Mouse (Mus musculus) layer of hippocampus, postnatal 14 days (tissue): Measurements from ENCODE around the gene Rgs17. TPM values are rescaled to one million over a fixed set of nuclear protein-coding genes. Genes with fewer than 3 reads are reported as not detected.
"Not testable (repeated sequence)": the region's sequence is repeated elsewhere in the genome, so short reads cannot be mapped to it uniquely, and the experiment has no call there.

Source experiments
- DNase-seq, 2 experiments: peaks; one replicate each; pipeline ENCODE4 v3.0.0; 2021 to 2022; ENCODE audit warnings: low spot score in 2 of 2, mixed read lengths in 1 of 2
- long read RNA-seq, 2 experiments: library from polyadenylated mRNA; stranded (forward); transcript quantifications; one replicate each; pipeline ENCODE4 v2.0.0; 2021
- total RNA-seq, 2 experiments: library from RNA; stranded (reverse); gene quantifications; 2 replicates each; pipeline ENCODE4 v1.2.3; 2021

The Rgs17 gene
- 10 to 100 TPM; 33.4 to 38.4 TPM for total RNA-seq
- long read RNA-seq, experiment 1, full-length matches to known transcripts: 14 of 17 reads
- long read RNA-seq, experiment 1, partial matches to known transcripts: 0 of 17 reads
- long read RNA-seq, experiment 1, other reads (novel, unspliced or antisense): 3 of 17 reads
- long read RNA-seq, experiment 2, full-length matches to known transcripts: 14 of 18 reads
- long read RNA-seq, experiment 2, partial matches to known transcripts: 0 of 18 reads
- long read RNA-seq, experiment 2, other reads (novel, unspliced or antisense): 4 of 18 reads

DNA sequence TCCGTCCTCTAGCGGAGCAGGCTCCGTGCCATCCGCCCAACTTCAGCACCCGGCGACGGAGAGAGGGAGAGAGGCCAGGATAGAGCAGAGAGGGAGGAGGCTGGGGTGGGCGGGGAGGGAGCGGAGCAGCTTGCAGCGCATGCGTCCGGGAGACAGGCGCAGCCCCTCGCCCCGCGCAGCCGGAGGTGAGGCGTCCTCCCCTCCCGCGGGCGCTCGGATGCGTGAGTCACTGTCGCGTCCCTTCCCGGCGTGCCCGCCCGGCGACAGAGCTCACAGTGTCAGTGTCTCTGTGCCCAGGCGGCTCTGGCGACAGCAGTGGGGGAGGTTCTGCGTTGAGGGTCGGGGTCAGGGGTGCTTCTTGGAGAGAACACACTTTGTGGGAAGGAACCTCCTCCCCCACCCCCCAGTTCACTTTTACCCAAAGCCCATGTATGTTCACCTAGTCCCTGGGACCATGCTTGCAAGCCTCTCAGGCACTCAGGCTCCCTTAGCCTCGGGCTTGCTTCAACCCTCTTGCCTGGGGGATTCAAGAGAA is at the start of gene Rgs17:
Gene Rgs17, minus strand, starts transcription at position 107 of the 535 bp plus-strand sequence.
- DNase-seq: peak; percentile 57 to 70

DNA sequence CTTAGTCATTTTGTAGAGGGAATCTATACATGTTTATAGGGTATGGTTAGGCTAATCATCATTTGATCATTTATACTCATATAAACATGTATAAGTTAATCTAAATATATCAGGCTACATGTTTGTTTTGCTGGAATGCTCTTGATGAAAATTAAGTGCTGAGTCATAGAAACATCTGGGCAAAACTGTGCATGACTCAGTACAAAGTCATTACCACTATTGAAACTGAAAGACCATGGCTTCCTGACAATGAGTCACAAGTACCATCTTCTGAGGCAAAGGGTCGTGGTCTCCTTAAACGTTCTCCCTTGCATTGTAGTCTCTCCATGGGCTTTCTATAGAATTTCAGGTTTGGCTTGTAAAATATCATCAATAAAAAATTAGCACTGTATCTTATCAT is 45.5 kb upstream of the Rgs17 start:
- DNase-seq: no peak

DNA sequence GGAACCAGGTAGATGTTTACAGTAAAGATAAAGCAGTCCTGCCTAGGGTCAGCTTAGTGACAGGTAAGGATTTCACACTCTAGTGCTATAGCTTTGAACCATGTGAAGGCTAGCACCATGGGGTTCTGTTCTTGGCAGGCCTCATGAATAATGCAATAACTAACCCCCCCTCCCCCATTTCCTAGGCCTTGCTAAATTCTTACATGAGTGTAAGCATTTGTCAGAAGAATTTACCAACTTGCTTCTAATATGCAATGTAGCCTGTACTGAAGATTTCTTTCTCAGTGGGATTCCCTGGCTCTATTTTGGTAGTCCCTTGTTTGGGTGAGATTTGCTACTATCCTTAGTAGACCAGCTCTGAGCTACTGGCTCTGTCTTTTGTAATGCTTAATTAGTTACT is 31.6 kb upstream of the Rgs17 start:
- DNase-seq: not testable (repeated sequence)

GRCm38 (mm10) chr10:5924261-5924660 is 2.1 kb upstream of the Rgs17 start:
- DNase-seq: no peak

GRCm38 (mm10) chr10:5923096-5923495 is 896 bp upstream of the Rgs17 start:
- peak in 1 of 2 experiments; percentile 21 for DNase-seq

- peak; percentile 6 to 18 for DNase-seq
Observed at GRCm38 (mm10) chr10:5921771-5922170, 429 bp downstream of the Rgs17 start.

DNA sequence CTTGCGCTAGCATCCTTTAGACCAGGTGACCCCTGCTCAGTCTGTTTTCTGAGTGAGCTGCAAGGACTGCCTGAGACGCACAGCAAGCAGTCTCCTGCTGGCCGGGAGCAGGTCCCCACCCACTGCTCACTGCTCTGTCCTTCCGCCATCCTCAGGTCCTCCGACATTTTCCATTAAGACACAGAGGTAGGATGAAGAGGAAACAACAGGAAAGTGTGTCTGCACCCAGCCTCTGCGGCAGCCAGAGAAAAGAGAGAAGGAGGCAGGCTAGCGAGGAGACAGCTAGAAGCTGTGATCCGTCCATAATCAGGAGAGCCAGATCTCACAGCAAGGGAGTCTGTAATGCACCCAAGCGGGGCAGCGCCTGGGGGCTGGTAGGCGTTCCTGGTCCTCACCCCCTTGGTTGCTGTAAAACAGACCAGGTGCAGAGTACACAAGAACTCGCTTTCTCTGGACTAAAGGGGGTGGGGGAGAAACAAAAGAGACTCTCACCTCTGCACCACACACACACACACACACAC is 1.1 kb downstream of the Rgs17 start:
- peak; percentile 24 to 30 for DNase-seq

DNA sequence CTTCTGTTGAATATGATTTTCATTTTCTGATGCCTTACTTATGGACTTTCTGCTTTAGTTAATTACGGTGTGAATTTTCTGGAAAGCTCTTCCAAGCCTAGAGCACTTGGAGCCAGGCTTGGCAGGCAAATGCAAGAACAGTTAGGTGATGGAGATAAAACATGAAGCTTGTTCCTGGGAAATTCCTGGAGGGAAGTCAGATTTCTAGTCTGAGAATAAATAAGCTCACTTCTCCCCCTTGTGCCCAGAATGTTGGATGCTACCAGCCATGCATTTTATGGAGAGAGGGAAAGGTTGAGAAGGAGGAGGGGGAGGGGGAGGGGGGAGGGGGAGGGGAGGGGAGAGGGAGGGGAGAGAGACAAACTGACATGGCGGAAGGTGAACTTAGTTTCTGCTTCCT is 17.8 kb downstream of the Rgs17 start:
- peak in 1 of 2 experiments; percentile 31 for DNase-seq

DNA sequence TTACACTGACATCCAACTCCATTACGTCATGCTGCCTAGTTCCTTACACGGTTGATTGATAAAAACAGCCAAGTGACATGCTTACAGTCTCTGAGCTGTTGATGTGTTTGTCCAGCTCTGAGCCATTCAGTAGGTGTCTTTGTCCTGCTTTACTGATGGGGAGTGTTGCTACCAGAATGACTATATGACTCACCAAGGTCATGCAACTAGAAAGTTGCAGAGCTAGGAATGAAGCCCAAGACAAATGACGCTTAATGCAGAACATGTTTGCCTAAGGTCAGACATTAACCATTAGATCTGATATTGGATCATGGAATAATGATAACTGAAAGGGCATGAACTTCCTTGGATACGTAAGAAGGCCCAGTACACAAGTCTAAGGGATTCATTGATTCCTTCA is 20.4 kb downstream of the Rgs17 start:
- no peak for DNase-seq

DNA sequence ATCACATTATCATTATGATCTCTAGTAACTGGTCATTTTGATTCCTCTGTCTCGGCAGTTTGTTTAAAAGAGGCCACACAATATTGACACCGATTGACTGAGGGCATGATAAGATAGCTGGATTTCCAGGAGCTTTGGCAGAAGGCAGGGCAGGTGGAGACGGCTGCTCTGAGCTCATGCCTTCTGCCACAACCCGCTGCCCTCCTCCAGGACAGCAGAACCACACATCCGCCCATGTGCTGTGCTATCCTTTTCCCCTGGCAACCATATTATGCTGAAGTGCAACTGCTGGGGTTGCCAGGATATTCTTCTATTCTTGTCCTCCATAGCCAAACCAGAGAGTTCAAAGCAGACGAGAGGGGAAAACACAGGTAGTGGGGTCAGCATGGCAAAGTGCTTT is 21.5 kb downstream of the Rgs17 start:
- DNase-seq: no peak

GRCm38 (mm10) chr10:5877106-5877505 is 45.1 kb downstream of the Rgs17 start:
- no peak for DNase-seq

- no peak for DNase-seq
Observed at GRCm38 (mm10) chr10:5871081-5871480, 51.1 kb downstream of the Rgs17 start.

DNA sequence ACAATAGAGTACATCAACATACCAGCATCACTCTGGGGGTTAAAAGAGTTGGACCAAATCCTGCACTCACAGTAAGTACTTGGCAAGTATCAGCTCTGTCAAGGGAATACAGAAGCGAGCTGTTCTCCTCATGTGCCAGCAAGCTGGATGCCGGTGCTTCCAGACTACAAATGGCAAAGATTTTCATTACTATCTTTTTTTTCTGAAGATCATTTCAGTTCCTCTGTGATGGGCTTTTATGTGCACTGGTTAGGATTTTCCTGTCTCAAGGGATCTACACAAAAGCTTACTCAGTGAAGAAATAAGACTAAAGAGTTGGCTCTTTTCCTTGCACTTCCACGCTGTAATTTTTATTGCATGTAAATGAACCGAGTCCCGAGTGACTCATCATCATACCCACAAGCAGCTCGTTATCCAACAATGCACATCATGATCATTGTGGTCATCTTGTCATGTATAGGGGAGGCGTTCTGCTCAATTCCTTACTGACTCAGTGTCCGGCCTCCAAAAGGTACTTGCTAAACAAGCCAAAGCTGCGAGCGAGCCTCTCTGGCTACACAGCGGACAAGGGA is 54.1 kb downstream of the Rgs17 start:
- peak; percentile 21 to 68 for DNase-seq

GRCm38 (mm10) chr10:5865996-5866395 is 56.2 kb downstream of the Rgs17 start:
- DNase-seq: no peak

DNA sequence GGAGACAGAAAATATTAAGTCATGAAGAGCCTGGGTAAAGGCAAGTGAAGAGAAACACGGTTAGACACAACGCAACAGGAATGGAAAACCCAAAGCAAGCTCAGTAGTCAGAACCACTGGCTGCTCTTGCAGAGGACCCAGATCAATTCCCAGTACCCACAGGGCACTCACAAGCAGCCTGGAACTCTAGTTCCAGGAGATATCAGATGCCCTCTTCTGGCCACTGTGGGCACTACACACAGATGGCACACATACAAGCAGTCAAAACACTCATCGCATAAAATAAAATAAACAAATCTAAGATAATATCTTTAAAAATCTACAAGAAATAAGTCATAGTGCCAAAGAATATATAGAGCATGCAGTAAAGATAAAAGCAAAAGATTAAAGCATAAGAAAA is 59.5 kb downstream of the Rgs17 start:
- no peak for DNase-seq

DNA sequence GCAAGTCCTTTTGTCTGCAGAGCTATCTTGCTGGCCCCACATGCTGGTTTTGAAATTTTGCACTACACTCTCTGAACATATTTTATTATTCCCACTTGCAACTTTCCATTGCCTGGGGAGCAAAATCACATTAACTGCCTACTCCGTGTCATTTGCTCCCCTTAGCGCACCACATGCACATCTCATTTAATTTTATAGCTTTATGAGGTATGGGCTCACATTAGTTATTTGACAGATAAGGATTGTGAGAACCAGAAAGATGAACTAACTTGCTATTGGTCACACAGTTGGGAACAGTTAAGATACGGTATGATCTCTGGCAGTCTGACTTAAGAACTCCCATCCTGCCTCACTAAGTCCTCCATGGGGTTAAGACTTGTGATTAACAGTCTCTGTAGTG is 61.4 kb downstream of the Rgs17 start:
- no peak for DNase-seq

GRCm38 (mm10) chr10:5859729-5860128 is 62.5 kb downstream of the Rgs17 start:
- no peak for DNase-seq

GRCm38 (mm10) chr10:5857996-5858549 is 64.1 kb downstream of the Rgs17 start:
- no peak for DNase-seq

GRCm38 (mm10) chr10:5853290-5853868 is 68.8 kb downstream of the Rgs17 start:
- DNase-seq: no peak

- DNase-seq: peak in 1 of 2 experiments; percentile 70
Observed at GRCm38 (mm10) chr10:5846939-5847338, 75.3 kb downstream of the Rgs17 start.

- no peak for DNase-seq
Observed at GRCm38 (mm10) chr10:5841369-5841768, 80.8 kb downstream of the Rgs17 start.
